Mouse (Mus musculus) T-cell, adult 66 days (primary cell): Measurements from ENCODE around the gene Syap1. TPM values are rescaled to one million over a fixed set of nuclear protein-coding genes. Genes with fewer than 3 reads are reported as not detected.

Experiments used
- total RNA-seq, 2 experiments: library from RNA; stranded (reverse); gene quantifications; 3 replicates in 1 of 2; 4 replicates in 1 of 2; pipeline ENCODE4 v1.2.4; 2023

The Syap1 gene
- total RNA-seq = 10 to 100 TPM; 20.1 to 21.3 TPM

DNA sequence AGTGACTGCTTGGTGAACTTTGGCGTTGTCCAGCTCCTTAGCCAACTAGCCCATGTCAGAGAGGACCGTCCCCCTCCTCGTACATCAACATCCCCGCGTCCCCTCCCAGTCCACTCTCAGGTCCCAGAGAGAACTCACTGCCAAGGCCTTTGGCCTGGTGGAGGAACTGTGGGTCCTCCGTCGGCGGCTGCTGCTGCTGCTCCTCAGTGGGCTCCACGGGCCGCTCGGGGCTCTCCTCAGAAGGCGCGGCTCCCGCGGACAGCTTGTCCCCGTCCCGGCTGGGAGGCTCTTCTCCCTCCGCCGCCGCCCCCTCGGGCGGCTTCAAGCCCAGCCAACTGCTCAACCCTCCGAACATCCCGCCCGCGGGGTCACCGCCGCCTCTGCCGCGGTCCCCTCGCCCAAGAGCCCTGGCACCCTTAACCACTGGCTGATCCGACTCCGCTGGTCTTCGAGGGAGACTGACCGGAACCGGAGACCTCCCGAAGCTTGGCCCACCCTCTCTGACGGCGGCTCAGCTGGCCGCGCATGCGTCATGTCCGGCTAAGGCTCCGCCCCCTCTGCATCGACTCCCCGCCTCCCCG lies at the start of gene Syap1:
Gene Syap1 (minus strand): TSS at position 517 of the 581 bp plus-strand sequence.

GRCm38 (mm10) chrX:162900938-162901337 lies 12.7 kb upstream of the Syap1 start, which contains the start of gene Ctps2:
Gene Ctps2, plus strand, starts transcription at chrX:162901238.

GRCm38 (mm10) chrX:162829203-162829708 lies 59.0 kb downstream of the Syap1 start, which contains the start of gene Txlng:
Gene Txlng, minus strand, starts transcription at chrX:162829454.

Other genes with a start within 250 kb of the Syap1 start
- under 1 TPM; 0.15 to 0.36 TPM for gene Reps2, start 244.8 kb downstream of the Syap1 start, total RNA-seq
- gene Rbbp7, start 128.0 kb downstream of the Syap1 start, total RNA-seq = 100 to 1,000 TPM; 109 to 115 TPM
- gene Txlng, start 59.0 kb downstream of the Syap1 start, total RNA-seq = 10 to 100 TPM; 31.3 to 37.5 TPM
- gene Ctps2, start 12.8 kb upstream of the Syap1 start, total RNA-seq = 100 to 1,000 TPM; 142 to 146 TPM
- not detected for gene S100g, start 76.2 kb upstream of the Syap1 start, total RNA-seq